Mouse (Mus musculus): ENCODE results near the gene Marc2.

DNA sequence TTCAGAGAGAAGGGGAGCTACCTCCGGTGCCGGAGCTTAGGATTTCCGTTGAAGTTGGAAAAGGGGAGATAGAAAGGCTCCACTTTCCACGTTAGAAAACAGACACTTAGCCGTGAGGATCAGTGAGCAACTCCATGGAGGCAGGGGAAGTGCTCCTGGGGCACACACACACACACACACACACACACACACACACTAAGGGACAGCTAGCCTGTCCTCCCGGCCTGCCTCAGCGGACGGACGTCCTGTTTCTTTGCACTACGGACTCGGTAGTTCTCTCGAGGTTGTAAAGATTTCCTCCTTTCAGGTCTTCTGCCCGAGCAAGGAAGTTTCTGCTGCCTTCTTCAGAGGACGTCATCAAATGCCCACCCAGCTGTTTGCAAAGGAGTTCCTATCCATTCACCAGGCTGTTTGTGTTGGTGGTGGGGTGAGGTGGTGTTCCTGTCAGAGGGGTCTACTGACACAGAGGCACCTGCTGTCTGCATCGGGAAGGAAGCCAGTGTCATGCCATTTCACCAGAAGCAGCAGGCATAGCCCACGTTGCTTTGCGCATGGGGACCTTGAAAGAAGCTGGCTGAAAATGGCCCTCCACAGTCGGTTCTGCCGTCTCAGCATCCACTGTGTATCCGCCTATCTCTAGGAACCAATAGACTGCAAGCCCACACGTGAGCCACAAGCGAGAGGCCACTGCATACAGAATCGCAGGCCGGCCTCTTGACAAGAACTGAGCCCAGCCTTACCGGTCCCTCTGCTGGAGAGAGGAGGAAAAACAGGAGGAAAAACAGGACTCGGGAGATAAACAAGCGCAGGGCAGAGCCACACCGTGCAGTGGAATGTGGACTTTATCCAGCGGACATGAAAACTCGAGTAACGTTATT lies 5.7 kb upstream of the Marc2 start:
- TF ChIP-seq POLR2A (IDR thresholded peaks at IDR 0.05; ENCODE audit: borderline replicate concordance, extremely low read depth, insufficient read depth, insufficient read length, poor library complexity, severe bottlenecking) (no peak), CTCF (IDR thresholded peaks at IDR 0.05; ENCODE audit: borderline replicate concordance, extremely low read depth, insufficient read depth, insufficient read length) (peak; percentile 79)

Data from brain, embryonic 14.5 days (tissue).